Mouse (Mus musculus): ENCODE data around the gene Spout1. TPM values are rescaled to one million over a fixed set of nuclear protein-coding genes. Genes with fewer than 3 reads are reported as not detected.
A peak's percentile ranks its signal among the peaks of the same experiment; 100 is the strongest.

The Spout1 gene
- polyA plus RNA-seq, 1 experiment from 2014 or later = 67.3 TPM

DNA sequence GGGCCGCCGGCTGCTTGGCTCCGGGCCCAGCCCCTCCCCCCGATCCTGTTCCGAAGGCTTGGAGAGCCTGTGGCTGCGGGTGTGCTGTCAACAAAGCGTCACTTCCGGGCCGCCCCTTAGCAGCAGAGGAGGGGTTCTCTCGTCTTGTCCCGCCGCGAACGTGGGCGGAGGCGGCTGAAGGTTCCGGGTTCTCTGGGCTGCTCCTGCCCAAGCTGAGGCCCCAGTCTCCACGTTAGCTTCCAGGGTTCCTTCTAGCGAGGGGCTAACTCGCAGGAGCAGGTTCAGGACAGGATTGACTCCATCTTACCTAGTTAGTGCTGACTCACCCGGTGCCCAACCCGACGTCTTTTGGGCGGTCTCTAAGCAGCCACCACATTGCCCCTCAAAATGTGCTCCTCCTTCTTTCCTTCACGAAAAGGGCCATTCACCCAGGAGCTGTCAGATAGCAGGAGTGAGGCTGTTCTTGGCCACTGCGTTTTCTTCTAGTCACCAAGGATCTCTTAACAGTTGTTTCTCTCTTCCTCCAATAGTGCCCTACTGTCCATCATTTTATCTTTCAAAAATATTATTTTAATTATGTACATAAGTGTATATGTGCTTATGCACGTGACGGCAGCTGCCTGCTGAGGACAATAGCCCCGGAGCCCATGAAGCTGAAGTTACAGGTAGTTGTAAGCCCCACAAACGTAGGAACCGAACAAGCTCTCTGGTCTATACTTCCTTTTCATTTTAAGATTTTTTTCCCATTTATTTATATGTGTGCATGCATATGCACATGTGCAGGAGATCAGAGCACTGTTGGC, 53.6 kb downstream of the Spout1 start, which contains the start of gene Zer1:
TSS of gene Zer1 (minus strand) at position 114 of the 803 bp plus-strand sequence.
- Histone ChIP-seq H3K4me2 (ENCODE audit: low read length) (peak within 1 kb of the TSS; percentile 96), H3K4me3 (ENCODE audit: low read depth, low read length) (peak within 1 kb of the TSS; percentile 90), H3K9ac (ENCODE audit: low read depth, low read length) (peak within 1 kb of the TSS; percentile 93), H3K27ac (ENCODE audit: low read length) (peak within 1 kb of the TSS; percentile 92), H3K27me3 (ENCODE audit: control insufficient read depth, insufficient read depth, low read depth, low read length) (no peaks in the 10 kb centered on the region), H3K4me1 (ENCODE audit: control insufficient read depth, insufficient read depth, low read length) (peaks cover 27% of the 10 kb centered on the region), H3K9me3 (replicated peaks; ENCODE audit: control insufficient read depth, low read length, poor library complexity, severe bottlenecking) (no peaks in the 10 kb centered on the region), H3K36me3 (ENCODE audit: control insufficient read depth, insufficient read depth, low read length) (peaks cover 2% of the 10 kb centered on the region; the same call in 1 of the 2 replicates)
- ATAC-seq = peak; percentile 96
- 13% methylated on average over 21 of the region's 31 CpGs for WGBS

DNA sequence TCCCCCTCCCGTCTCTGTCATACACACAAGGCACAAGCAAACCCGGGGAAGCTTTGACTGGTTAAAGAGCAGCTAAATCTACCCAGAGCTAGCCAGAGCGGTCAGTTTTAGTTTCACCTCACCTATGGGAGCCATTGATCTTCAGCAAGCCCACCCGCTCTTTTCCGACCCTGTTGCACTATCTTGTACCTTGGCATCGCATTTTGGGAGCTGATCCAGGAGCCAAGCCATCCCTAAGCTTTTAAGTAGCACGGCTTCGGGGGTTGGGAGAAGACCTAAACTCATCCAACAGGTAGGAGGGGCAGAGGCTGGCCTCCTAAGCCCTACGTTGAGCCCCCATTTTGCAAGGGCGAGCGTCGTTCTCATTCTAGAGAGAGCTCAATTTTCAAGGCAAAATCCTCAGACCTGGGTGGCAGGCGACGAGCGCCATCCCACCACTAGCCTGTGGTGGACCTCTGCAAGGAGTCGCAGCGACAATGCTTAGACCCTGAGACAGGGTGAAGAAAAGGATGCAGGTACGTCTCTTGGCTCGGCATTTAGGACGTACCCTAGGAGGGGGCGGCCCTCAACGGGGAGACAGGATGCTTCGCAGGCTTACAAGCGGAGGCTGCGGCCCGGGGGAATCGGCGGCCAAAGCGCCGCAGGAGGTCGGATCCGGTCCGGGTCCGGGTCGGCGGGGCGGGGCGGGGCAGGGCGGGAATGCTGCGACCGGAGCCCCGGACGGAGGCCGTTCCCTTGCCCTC, 54.4 kb downstream of the Spout1 start:
- peak; percentile 67 for ATAC-seq
- WGBS = 2% methylated on average over 38 of the region's 44 CpGs
- H3K36me3 ChIP-seq (ENCODE audit: control insufficient read depth, insufficient read depth, low read length) = peaks cover 2% of the 10 kb centered on the region; the same call in 1 of the 2 replicates

More for the DNA sequence above, 54.4 kb downstream of the Spout1 start:
- Histone ChIP-seq H3K4me3 (ENCODE audit: low read depth, low read length) (peak overlapping the region; percentile 90), H3K4me1 (ENCODE audit: control insufficient read depth, insufficient read depth, low read length) (peaks cover 35% of the 10 kb centered on the region), H3K4me2 (ENCODE audit: low read length) (peak overlapping the region; percentile 96), H3K27me3 (ENCODE audit: control insufficient read depth, insufficient read depth, low read depth, low read length) (no peaks in the 10 kb centered on the region), H3K9me3 (replicated peaks; ENCODE audit: control insufficient read depth, low read length, poor library complexity, severe bottlenecking) (no peaks in the 10 kb centered on the region), H3K9ac (ENCODE audit: low read depth, low read length) (peak overlapping the region; percentile 93), H3K27ac (ENCODE audit: low read length) (peak overlapping the region; percentile 92)

Other genes with a start within 250 kb of the Spout1 start
- 65.3 and 72.9 TPM in 2 replicates for gene Gle1, start 243.0 kb downstream of the Spout1 start, polyA plus RNA-seq (2015; fragmentation: Nextera tagmentation; extraction: Ambion mirVana)
- 240 and 243 TPM in 2 replicates for gene Sptan1, start 212.9 kb downstream of the Spout1 start, polyA plus RNA-seq (2015; fragmentation: Nextera tagmentation; extraction: Ambion mirVana)
- gene Wdr34, start 129.6 kb downstream of the Spout1 start, polyA plus RNA-seq (2015; fragmentation: Nextera tagmentation; extraction: Ambion mirVana) = 82.5 and 85.9 TPM in 2 replicates
- 314 and 357 TPM in 2 replicates for gene Set, start 121.1 kb downstream of the Spout1 start, polyA plus RNA-seq (2015; fragmentation: Nextera tagmentation; extraction: Ambion mirVana)
- gene Pkn3, start 100.8 kb downstream of the Spout1 start, polyA plus RNA-seq (2015; fragmentation: Nextera tagmentation; extraction: Ambion mirVana) = 1.5 and 2.1 TPM in 2 replicates
- gene Zdhhc12, start 84.8 kb downstream of the Spout1 start, polyA plus RNA-seq (2015; fragmentation: Nextera tagmentation; extraction: Ambion mirVana) = 21.1 and 26.9 TPM in 2 replicates
- gene Zer1, start 53.9 kb downstream of the Spout1 start, polyA plus RNA-seq (2015; fragmentation: Nextera tagmentation; extraction: Ambion mirVana) = 13.1 and 13.5 TPM in 2 replicates
- gene Tbc1d13, start 44.7 kb downstream of the Spout1 start, polyA plus RNA-seq (2015; fragmentation: Nextera tagmentation; extraction: Ambion mirVana) = 11.8 and 14.3 TPM in 2 replicates
- 22.6 and 27.0 TPM in 2 replicates for gene Endog, start 7.0 kb downstream of the Spout1 start, polyA plus RNA-seq (2015; fragmentation: Nextera tagmentation; extraction: Ambion mirVana)
- 13.4 and 15.8 TPM in 2 replicates for gene Kyat1, start 27.4 kb upstream of the Spout1 start, polyA plus RNA-seq (2015; fragmentation: Nextera tagmentation; extraction: Ambion mirVana)
- gene Lrrc8a, start 59.3 kb upstream of the Spout1 start, polyA plus RNA-seq (2015; fragmentation: Nextera tagmentation; extraction: Ambion mirVana) = 55.4 and 57.8 TPM in 2 replicates
- gene Gm28035, start 62.1 kb upstream of the Spout1 start, polyA plus RNA-seq (2015; fragmentation: Nextera tagmentation; extraction: Ambion mirVana) = 0.26 and 0.27 TPM in 2 replicates
- gene Phyhd1, start 87.7 kb upstream of the Spout1 start, polyA plus RNA-seq (2015; fragmentation: Nextera tagmentation; extraction: Ambion mirVana) = 6.1 and 7.2 TPM in 2 replicates
- gene Gm28038, start 102.6 kb upstream of the Spout1 start, polyA plus RNA-seq (2015; fragmentation: Nextera tagmentation; extraction: Ambion mirVana) = not detected in 2 replicates
- 38.0 and 40.9 TPM in 2 replicates for gene Dolk, start 107.9 kb upstream of the Spout1 start, polyA plus RNA-seq (2015; fragmentation: Nextera tagmentation; extraction: Ambion mirVana)
- 18.9 and 19.6 TPM in 2 replicates for gene Nup188, start 107.9 kb upstream of the Spout1 start, polyA plus RNA-seq (2015; fragmentation: Nextera tagmentation; extraction: Ambion mirVana)
- gene Sh3glb2, start 180.9 kb upstream of the Spout1 start, polyA plus RNA-seq (2015; fragmentation: Nextera tagmentation; extraction: Ambion mirVana) = 206 and 218 TPM in 2 replicates
- 32.9 and 35.0 TPM in 2 replicates for gene Miga2, start 185.8 kb upstream of the Spout1 start, polyA plus RNA-seq (2015; fragmentation: Nextera tagmentation; extraction: Ambion mirVana)
- gene Dolpp1, start 213.8 kb upstream of the Spout1 start, polyA plus RNA-seq (2015; fragmentation: Nextera tagmentation; extraction: Ambion mirVana) = 63.6 and 67.8 TPM in 2 replicates
- 23.6 and 26.0 TPM in 2 replicates for gene Crat, start 237.4 kb upstream of the Spout1 start, polyA plus RNA-seq (2015; fragmentation: Nextera tagmentation; extraction: Ambion mirVana)
- gene Ptpa, start 237.6 kb upstream of the Spout1 start, polyA plus RNA-seq (2015; fragmentation: Nextera tagmentation; extraction: Ambion mirVana) = 146 and 156 TPM in 2 replicates